Mouse (Mus musculus) kidney, embryonic 16.5 days (tissue): Measurements from ENCODE around the gene Tns1. TPM values are rescaled to one million over a fixed set of nuclear protein-coding genes. Genes with fewer than 3 reads are reported as not detected.

ENCODE experiments used
- ATAC-seq: fragments of 200-750 bp; cut with Nextera tagmentation; 2 replicates; pipeline ENCODE4 v1.8.0; 2017; ENCODE audit warnings: moderate TSS enrichment; ENCODE audit not compliant: low FRiP score, low TSS enrichment
- H3K27ac ChIP-seq: fragments of 300-500 bp; sonication (generic); 2 replicates; pipeline ENCODE4 v1.5.1; 2014; ENCODE audit warnings: low read length
- H3K27me3 ChIP-seq: fragments of 300-500 bp; sonication (generic); 2 replicates; pipeline ENCODE4 v1.6.1; 2014; ENCODE audit warnings: low read length, control low read depth, mixed read lengths; ENCODE audit not compliant: insufficient read depth
- H3K36me3 ChIP-seq: fragments of 300-500 bp; sonication (generic); 2 replicates; pipeline ENCODE4 v1.6.1; 2014; ENCODE audit warnings: low read length, control low read depth, mixed read lengths; ENCODE audit not compliant: insufficient read depth
- H3K4me1 ChIP-seq: fragments of 300-500 bp; sonication (generic); 2 replicates; pipeline ENCODE4 v1.6.1; 2014; ENCODE audit warnings: low read length, control low read depth, mixed read lengths; ENCODE audit not compliant: insufficient read depth
- H3K4me2 ChIP-seq: fragments of 300-500 bp; sonication (generic); replicated peaks from 2 replicates; pipeline ENCODE4 v1.6.1; 2014; ENCODE audit warnings: low read depth, low read length
- H3K4me3 ChIP-seq: fragments of 300-500 bp; sonication (generic); 2 replicates; pipeline ENCODE4 v1.5.1; 2014; ENCODE audit warnings: mild to moderate bottlenecking, low read length
- H3K9ac ChIP-seq: fragments of 300-500 bp; sonication (generic); replicated peaks from 2 replicates; pipeline ENCODE4 v1.6.1; 2014; ENCODE audit warnings: low read length
- H3K9me3 ChIP-seq: fragments of 300-500 bp; sonication (generic); 2 replicates; pipeline ENCODE4 v1.6.1; 2016; ENCODE audit warnings: low read length, control low read depth
- WGBS: fragments of 180-500 bp; shearing (Covaris S2); extraction: QIAGEN DNeasy Blood & Tissue Kit; methylation state at CpG from one replicate; pipeline ENCODE4 v1.1.7; 2014; 5-methylcytosine and 5-hydroxymethylcytosine counted together
- polyA plus RNA-seq: library from polyadenylated mRNA; unstranded; fragments of >200 nt; fragmentation: Nextera tagmentation; extraction: Ambion mirVana; gene quantifications from 2 replicates; pipeline ENCODE4 v1.2.1, GENCODE M21; 2015

Tns1 gene
- polyA plus RNA-seq, 1 experiment from 2014 or later, result 77.3 TPM

GRCm38 (mm10) chr1:74094497-74095270, 29.6 kb downstream of the Tns1 start:
- H3K4me2 ChIP-seq, result no peak overlapping the region
- H3K9me3 ChIP-seq, result no peaks in the 10 kb centered on the region
- peaks cover 70% of the 10 kb centered on the region for H3K4me1 ChIP-seq
- H3K36me3 ChIP-seq, result no peaks in the 10 kb centered on the region
- no peak overlapping the region for H3K4me3 ChIP-seq
- H3K9ac ChIP-seq, result no peak overlapping the region
- no peak overlapping the region for H3K27ac ChIP-seq
- ATAC-seq, result no peak
- H3K27me3 ChIP-seq, result peaks cover 9% of the 10 kb centered on the region; the same call in 1 of the 2 replicates
- 57% methylated on average over 7 of the region's 7 CpGs for WGBS

GRCm38 (mm10) chr1:74093447-74093846, 30.8 kb downstream of the Tns1 start:
- peaks cover 57% of the 10 kb centered on the region for H3K4me1 ChIP-seq
- no peaks in the 10 kb centered on the region for H3K9me3 ChIP-seq
- 68% methylated on average over 5 of the region's 5 CpGs for WGBS

GRCm38 (mm10) chr1:74092242-74092641, 32.0 kb downstream of the Tns1 start:
- H3K4me1 ChIP-seq, result peaks cover 45% of the 10 kb centered on the region
- H3K27me3 ChIP-seq, result peaks cover 2% of the 10 kb centered on the region; the same call in 1 of the 2 replicates
- no peak overlapping the region for H3K4me3 ChIP-seq
- 0 out of 2 replicates have a peak overlapping the region, but pooled peaks have one; percentile 5 for H3K4me2 ChIP-seq
- no peak overlapping the region for H3K9ac ChIP-seq
- no peaks in the 10 kb centered on the region for H3K9me3 ChIP-seq
- peak; percentile 2; the same call in 1 of the 2 replicates for ATAC-seq
- 60% methylated on average over 10 of the region's 10 CpGs for WGBS
- H3K36me3 ChIP-seq, result no peaks in the 10 kb centered on the region
- H3K27ac ChIP-seq, result peak overlapping the region; percentile 48; the same call in 1 of the 2 replicates

More at GRCm38 (mm10) chr1:74093447-74093846, 30.8 kb downstream of the Tns1 start:
- Histone ChIP-seq H3K4me2 (no peak overlapping the region), H3K9ac (no peak overlapping the region), H3K36me3 (no peaks in the 10 kb centered on the region), H3K4me3 (no peak overlapping the region), H3K27ac (peak overlapping the region; percentile 61; the same call in 1 of the 2 replicates), H3K27me3 (peaks cover 5% of the 10 kb centered on the region; the same call in 1 of the 2 replicates)
- ATAC-seq, result no peak

GRCm38 (mm10) chr1:74091611-74092224, 32.5 kb downstream of the Tns1 start:
- peak; percentile 34 for ATAC-seq
- Histone ChIP-seq H3K36me3 (no peaks in the 10 kb centered on the region), H3K4me1 (peaks cover 45% of the 10 kb centered on the region), H3K4me2 (peak overlapping the region; percentile 57), H3K4me3 (no peak overlapping the region), H3K9ac (peak overlapping the region; percentile 45; the same call in 1 of the 2 replicates), H3K27me3 (no peaks in the 10 kb centered on the region), H3K9me3 (no peaks in the 10 kb centered on the region), H3K27ac (peak overlapping the region; percentile 88)
- WGBS, result 30% methylated on average over 6 of the region's 6 CpGs

- peak; percentile 52; the same call in 1 of the 2 replicates for ATAC-seq
- WGBS, result 22% methylated on average over 6 of the region's 7 CpGs
- Histone ChIP-seq H3K9ac (peak overlapping the region; percentile 56), H3K27me3 (no peaks in the 10 kb centered on the region), H3K27ac (peak overlapping the region; percentile 88), H3K4me2 (peak overlapping the region; percentile 57), H3K4me1 (peaks cover 40% of the 10 kb centered on the region), H3K9me3 (no peaks in the 10 kb centered on the region), H3K4me3 (peak overlapping the region; percentile 32), H3K36me3 (no peaks in the 10 kb centered on the region)
Measured at GRCm38 (mm10) chr1:74091138-74091537, 33.1 kb downstream of the Tns1 start.

GRCm38 (mm10) chr1:74090329-74090728, 33.9 kb downstream of the Tns1 start:
- no peak for ATAC-seq
- Histone ChIP-seq H3K9me3 (no peaks in the 10 kb centered on the region), H3K36me3 (no peaks in the 10 kb centered on the region), H3K4me1 (peaks cover 35% of the 10 kb centered on the region), H3K27ac (no peak overlapping the region), H3K27me3 (no peaks in the 10 kb centered on the region), H3K4me2 (peak overlapping the region; percentile 57), H3K9ac (peak overlapping the region; percentile 56), H3K4me3 (peak overlapping the region; percentile 32)
- 19% methylated on average over 7 of the region's 7 CpGs for WGBS

- Histone ChIP-seq H3K4me3 (no peak overlapping the region), H3K4me1 (peaks cover 46% of the 10 kb centered on the region), H3K27me3 (no peaks in the 10 kb centered on the region), H3K27ac (no peak overlapping the region), H3K4me2 (no peak overlapping the region), H3K9ac (no peak overlapping the region), H3K36me3 (no peaks in the 10 kb centered on the region), H3K9me3 (no peaks in the 10 kb centered on the region)
- WGBS, result 75% methylated on average over 1 of the region's 1 CpGs
- no peak for ATAC-seq
Measured at GRCm38 (mm10) chr1:74088569-74088968, 35.7 kb downstream of the Tns1 start.

GRCm38 (mm10) chr1:74085566-74085965, 38.7 kb downstream of the Tns1 start:
- Histone ChIP-seq H3K4me1 (peaks cover 42% of the 10 kb centered on the region), H3K9ac (no peak overlapping the region)

GRCm38 (mm10) chr1:74084752-74085151, 39.5 kb downstream of the Tns1 start:
- Histone ChIP-seq H3K27me3 (no peaks in the 10 kb centered on the region), H3K4me2 (no peak overlapping the region), H3K4me1 (peaks cover 34% of the 10 kb centered on the region), H3K27ac (peak overlapping the region; percentile 71), H3K9ac (no peak overlapping the region; the same call in 1 of the 2 replicates), H3K9me3 (no peaks in the 10 kb centered on the region), H3K36me3 (no peaks in the 10 kb centered on the region), H3K4me3 (no peak overlapping the region)
- 40% methylated on average over 5 of the region's 5 CpGs for WGBS
- no peak for ATAC-seq

More at GRCm38 (mm10) chr1:74085566-74085965, 38.7 kb downstream of the Tns1 start:
- WGBS, result 93% methylated on average over 7 of the region's 7 CpGs
- no peaks in the 10 kb centered on the region for H3K27me3 ChIP-seq
- H3K36me3 ChIP-seq, result no peaks in the 10 kb centered on the region
- no peak overlapping the region for H3K27ac ChIP-seq
- no peak for ATAC-seq
- no peaks in the 10 kb centered on the region for H3K9me3 ChIP-seq
- no peak overlapping the region for H3K4me3 ChIP-seq
- no peak overlapping the region for H3K4me2 ChIP-seq
